Mouse (Mus musculus) layer of hippocampus, postnatal 36 days (tissue): ENCODE results near the gene Mlip. TPM values are rescaled to one million over a fixed set of nuclear protein-coding genes. Genes with fewer than 3 reads are reported as not detected.
"Not testable (repeated sequence)": the region's sequence is repeated elsewhere in the genome, so short reads cannot be mapped to it uniquely, and the experiment has no call there.

Experiments used
- DNase-seq, 2 experiments: peaks; one replicate each; pipeline ENCODE4 v3.0.0; 2022
- total RNA-seq, 2 experiments: library from RNA; stranded (reverse); gene quantifications; 2 replicates each; pipeline ENCODE4 v1.2.3; 2021

Mlip gene
- total RNA-seq, result 10 to 100 TPM; 41.6 to 48.2 TPM

- no peak for DNase-seq
These were observed at the start of gene Mlip for GRCm38 (mm10) chr9:77352432-77353175. Mlip (minus strand) TSS chr9:77352969.

GRCm38 (mm10) chr9:77399801-77400200, 47.0 kb upstream of the Mlip start:
- DNase-seq, result no peak

DNA sequence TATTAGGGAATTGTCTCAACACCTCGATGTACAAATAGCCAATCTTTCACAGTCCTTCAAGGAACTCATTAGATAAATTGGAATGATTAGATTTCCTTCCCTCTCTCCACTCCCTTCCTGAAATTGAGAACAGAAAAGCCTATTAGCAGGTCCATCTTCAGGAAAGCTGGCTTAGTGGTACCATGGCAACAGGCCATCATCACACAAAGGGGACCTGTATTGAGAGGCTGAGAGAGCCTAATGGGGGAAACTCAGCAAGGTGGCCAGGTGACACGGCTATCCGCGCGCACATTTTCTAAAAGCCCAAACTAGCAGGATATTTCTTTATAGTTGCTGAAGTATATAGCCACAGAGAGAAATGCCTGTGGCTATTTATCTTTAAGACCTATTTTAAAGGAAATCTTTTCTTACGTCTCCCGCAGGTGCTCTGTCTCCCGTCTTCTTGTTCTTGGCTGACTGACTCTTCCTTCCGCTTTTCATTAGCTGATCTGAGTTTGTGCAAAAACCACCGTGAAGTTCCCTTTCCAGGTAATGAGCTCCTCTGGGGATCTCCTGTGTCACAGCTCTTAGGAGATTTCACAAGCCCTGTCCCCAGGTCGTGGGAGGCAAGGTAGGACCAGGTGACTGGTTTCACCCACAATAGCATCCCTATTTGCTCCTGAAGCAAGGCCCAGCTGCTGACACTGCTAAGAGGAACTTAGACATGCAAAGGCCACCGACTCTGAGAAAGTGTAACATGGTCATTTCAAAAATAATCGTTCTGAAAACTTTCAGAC, 46.3 kb upstream of the Mlip start:
- no peak for DNase-seq

DNA sequence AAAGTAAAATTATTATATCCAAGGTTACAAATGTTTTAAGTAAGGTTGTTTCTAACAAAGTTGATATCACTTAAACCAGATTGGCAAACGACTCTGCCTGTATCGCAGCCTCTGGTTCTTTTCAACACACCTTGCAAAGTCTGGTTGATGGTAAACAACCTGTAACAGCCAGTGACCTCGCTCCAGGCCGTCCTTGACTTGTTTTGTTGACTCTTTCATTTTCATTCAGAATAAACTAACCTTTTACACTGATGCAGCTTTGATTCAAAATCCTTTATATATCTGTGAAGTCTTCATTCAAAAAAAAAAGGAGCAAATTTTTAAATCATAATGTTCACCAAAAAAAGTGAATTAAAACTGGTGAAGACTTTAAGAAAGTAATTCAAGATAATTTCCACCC, 44.3 kb upstream of the Mlip start:
- no peak for DNase-seq

DNA sequence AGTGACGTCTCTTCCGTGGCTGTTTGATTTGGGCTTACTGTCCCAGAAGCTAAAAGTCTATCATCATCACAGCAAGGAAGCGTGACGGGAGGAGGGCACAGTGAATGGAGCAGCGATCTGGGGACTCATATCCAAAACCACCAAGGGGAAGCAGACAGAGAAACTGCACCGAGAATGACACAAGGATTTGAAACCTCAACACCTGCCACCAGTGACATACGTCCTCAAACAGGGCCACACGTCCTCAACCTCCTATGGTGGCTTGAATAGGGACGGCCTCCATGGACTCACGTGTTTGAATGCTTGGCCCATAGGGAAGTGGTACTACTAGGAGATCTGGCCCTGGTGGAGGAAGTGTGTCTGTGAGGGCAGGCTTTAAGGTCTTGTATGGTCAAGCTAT, 38.5 kb upstream of the Mlip start:
- no peak for DNase-seq

DNA sequence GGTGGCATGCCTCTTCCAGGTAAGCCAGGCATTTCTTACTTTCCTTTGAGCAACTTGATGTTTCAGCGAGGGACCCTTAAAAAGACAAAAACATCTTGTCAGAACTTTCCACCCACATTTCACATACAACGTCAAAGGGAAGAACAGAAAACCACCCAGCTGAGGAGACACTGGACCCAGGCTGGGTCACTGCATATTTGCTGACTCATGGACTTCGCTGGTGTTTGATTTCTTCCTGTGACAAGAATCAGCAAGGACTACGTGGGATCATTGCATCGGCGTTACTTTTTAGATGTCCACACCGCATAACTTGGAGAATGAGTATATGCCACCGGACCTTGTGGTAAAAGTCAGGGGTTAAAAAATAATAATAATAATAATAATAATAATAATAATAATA, 36.2 kb upstream of the Mlip start:
- no peak for DNase-seq

- DNase-seq, result no peak
These were observed 34.0 kb upstream of the Mlip start for GRCm38 (mm10) chr9:77386751-77387150.

DNA sequence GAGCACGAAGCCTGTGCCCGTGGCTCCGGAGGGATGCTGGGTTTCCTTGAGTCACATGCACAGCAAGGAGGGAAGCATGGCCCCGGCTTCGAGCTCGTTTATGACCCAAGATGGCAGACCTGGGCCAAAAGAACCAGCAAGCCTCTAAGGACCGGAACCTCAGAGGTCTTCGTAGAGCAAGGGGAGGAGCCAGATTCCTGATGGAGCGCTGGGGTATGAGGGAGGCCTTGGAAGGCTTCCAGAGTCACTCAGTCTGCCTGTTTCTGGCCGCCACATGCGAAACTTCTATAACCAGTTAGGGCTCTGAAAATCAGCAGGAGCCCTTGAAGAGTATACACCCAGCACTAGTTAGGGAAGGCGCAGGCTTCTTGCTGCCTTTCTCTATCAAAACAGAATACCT, 32.8 kb upstream of the Mlip start:
- no peak for DNase-seq

DNA sequence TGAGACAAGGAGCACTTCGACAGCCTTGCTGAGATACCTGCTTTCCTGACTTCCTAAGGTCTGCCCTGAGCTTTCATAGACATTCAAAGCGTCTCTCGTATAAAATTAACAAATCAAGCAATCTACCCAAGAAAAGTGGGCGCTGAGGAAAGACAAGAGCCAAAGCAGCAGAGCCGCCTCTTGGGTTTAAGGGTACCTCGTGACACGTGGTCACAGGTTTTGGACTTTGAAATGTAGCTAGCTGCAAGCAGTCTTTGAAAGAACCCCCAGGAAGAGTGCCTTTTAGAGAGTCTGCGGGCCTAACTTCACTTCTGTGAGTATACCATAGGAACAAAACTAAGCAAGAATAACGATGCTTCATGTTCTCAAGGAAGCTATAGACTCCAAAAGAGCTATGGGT, 31.9 kb upstream of the Mlip start:
- no peak for DNase-seq

DNA sequence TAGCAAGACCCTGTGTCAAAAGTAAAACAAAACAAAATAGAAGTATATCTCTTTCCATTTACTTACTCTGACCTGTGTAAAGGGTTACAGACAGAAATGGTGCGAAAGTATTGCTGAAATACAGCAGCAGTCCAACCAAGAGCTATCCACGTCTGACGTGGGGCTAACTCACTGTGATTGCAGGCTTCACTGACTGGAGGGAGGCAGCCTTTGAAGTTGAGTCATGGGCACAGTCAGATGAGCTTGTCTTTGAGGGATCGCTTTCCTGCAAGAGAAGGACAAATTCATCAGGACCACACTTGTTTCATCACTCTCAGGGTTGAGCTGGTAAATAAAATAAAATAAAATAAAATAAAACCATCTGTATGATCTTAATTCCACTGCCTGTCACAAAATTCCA, 31.2 kb upstream of the Mlip start:
- no peak for DNase-seq

DNA sequence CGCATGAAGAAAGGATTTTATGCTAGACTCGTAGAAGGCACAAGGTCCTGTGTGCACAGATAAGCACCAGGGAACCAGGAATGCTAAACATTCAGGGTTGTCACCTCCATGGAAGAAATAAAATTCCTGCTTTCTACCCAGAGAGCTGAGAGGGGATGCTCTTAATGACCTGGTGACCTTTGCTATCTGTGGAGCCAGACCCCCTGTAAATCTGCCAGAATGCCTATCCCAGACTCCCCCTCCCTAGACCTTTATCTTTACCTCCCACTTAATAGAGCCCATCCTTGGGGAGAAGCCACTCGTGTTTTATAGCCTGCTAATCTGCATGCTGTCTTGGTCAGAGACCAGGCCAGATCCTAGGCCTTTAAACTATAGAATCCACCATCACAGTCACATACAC, 29.7 kb upstream of the Mlip start:
- DNase-seq, result no peak

- peak; percentile 62 to 78 for DNase-seq
These were observed 28.8 kb upstream of the Mlip start for GRCm38 (mm10) chr9:77381565-77381964.

DNA sequence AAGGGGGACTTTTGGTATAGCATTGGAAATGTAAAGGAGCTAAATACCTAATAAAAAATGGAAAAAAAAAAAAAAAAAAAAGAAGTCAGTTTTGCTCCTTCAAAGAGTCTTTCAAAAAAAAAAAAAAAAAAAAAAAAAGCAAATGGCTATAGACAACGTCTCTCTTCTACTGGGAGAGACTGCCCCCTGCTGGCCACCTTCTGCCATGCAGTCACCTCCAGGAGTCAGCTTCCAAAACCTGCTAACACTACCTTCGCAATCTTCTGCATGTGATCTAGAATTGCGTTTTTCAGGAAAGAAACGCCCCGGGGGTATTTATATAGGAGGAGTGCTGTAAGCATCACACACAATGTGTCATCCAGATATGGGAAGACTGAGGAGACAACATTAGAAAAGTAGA, 26.9 kb upstream of the Mlip start:
- peak; percentile 50 to 51 for DNase-seq

DNA sequence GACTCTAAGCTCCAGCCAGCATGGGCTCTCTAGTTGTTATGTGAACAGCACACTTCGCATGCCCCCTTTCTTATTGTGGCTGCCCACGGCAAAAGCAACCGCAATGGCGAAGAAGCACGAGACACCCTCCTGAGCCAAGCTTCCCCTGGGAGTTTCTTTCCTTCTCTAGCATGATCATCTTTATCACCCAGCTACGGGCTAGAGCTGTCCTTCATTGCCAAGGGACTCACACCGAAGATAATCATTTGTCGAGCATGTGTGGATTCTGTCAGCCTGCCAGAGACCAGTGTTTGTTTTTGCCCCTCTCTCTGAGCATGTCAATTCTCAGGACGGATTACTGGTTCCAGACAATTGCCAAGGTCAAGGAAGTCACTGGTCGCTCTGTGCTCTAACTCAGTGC, 24.9 kb upstream of the Mlip start:
- DNase-seq, result no peak

DNA sequence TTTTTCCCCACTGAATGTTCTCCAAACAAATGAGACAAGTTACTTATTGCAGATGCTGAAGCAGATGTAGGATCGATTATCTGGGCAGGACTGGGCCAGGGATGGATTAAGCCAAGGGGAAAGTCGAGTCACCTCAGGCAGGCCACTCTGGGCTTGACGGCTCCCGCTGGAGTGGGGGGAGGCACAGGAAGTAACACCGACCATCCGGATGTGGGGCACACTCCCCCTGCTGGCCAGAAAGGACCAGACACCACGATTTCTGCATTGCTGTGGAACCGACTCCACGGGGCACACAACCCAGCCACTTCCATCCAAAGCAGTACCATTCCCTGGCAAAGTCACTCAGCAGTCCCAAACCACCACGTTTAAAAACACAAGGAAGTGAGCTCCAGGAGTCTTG, 24.3 kb upstream of the Mlip start:
- peak; percentile 18 to 35 for DNase-seq

GRCm38 (mm10) chr9:77376561-77376960, 23.8 kb upstream of the Mlip start:
- DNase-seq, result no peak

DNA sequence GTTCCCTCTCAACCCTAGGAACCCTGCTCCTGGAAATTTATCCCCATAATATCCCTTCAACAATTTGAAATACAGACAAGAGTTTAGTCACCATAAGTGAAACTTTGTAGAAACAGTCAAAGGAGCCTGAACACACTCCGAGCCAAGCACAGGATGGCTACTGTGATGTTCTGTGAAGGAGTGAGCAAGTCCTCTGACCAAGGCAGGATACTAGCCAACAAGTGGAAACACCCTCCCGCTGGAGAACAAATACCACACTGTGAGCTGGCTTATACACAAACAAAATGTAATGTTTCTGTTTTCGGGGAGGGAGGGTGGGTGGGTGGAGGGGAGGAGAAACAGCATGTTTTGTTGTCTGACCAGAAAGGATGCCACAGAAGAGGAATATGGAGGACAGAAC, 17.9 kb upstream of the Mlip start:
- DNase-seq, result no peak

DNA sequence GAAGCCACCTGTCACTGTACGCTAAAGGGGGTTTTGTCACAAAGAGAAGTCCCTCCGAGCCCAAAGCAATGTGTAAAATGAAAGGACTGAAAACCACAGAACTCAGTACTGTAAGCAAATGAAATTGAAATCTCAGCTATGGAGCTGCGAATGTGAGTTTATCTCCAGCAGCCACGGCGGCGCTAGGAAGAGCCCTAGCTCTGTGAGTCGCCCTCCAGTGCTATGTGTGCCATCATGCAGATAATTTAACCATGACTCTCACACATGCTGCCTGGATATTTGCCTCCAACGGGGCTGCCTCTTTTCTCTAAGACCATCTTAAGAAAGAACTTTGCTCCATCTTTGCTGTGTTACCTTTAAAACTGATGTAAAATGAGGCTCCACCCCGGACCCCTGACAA, 16.5 kb upstream of the Mlip start:
- no peak for DNase-seq

- not testable (repeated sequence) for DNase-seq
These were observed 11.9 kb upstream of the Mlip start for GRCm38 (mm10) chr9:77364681-77365080.

DNA sequence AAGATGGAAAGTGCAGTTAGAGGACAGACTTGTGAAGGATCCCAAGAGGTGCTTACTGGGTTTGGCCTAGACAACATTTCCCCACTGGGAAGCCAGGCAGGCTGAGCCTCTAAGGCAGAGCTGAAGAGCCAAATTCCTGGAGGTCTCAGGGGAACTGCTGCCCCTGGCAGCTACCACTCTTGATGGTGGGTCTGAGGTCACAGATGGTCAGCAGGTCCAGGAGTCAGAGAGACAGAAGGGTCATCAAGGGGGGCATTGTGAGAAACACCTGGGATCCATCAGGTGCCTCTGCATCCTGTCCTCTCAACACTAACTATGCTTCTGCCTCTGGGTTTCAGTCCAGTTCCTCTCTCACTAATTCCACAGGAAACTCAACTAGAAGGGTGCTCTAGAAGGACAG, 10.1 kb upstream of the Mlip start:
- DNase-seq, result no peak

DNA sequence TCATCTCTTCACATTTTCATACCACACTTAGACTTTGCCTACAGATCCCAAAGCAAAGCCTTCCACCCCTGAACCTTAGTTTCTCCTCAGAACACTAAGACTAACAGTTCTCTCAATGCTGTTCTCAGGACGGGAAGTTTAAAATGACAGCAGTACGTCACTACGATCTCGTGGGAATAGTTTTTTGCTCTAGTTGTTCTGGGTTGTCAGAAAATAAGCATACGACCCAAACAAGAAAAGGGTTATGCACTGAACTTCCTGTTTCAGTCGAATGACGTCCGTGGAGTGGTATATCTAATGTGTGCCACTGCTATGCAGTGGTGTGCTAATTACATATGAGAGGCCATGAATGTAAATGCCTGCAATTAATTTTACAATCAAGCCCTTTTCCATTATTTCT, 7.9 kb upstream of the Mlip start:
- DNase-seq, result no peak

DNA sequence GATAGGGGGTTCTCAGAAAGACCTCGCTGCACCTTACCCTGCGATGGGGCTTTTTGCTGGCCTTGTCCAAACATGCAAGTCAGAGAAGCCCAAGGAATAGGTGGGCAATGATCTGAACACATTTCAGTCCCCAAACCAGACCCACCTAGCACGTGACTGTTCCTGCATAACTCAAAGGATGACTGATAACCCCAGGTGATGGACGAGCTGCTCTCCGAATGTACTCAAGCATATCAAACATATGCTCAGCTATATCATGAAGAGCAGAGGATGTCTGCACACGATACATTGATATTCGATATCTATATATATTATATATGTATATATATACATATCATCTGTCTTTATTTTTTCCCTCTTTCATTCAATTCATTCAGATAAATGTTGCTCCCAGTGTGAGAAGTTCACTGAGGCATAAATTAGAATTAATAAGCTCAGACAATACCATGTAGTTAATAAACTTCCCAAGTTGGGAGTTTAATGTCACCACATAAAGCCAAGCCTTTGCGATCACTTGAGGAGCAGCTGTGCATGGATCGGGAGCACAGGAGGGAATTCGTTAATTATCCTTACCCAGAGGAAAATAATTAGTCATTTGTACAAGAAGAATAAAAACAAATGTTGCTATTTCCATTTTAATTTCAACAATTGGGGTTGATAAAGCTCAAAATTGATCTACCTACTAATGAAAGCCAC, 6.7 kb upstream of the Mlip start:
- no peak for DNase-seq

DNA sequence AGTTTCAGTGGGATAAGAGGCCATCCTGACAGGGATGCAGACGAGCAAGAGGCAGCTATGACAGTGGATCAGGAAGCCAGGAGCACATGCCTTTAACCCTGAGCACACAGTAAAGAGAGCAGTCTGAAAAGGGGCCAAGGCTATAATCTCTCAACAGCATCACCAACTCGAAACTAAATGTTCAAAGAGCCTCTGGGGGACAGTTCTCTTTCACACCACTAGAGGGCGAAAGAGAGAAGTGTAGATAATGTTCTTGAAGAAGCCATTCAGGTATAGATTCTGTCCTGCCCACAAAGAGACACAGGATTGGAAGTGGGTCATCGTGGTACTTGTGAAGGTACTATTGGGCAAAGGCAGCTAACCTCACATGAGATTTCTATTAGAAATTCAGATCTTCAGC, 1.2 kb upstream of the Mlip start:
- DNase-seq, result no peak

DNA sequence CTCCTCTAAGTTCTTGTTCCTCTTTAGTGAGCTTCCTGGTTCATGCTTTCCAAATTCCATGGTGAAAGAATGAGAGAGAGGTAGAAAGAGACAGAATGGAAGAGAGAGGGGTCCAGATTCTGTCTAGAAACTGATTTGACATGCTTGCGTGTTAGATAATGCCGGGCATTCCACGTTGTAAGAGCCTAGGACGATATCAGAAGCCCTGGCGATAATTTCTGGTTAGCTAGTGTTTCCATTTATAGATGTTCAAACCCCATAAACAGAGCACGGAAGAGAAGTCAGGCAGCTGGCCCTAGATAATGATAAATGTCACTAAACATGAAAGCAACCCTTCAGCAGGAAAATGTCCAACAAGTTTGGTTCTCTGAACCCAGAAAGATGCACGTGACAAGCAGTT, 5.1 kb downstream of the Mlip start:
- no peak for DNase-seq
